Mouse (Mus musculus): ENCODE results near the gene Uri1.

Gene Uri1

GRCm38 (mm10) chr7:37918926-37919325 is 104.4 kb downstream of the Uri1 start:
- DNase-seq (ENCODE audit: low spot score): no peak

GRCm38 (mm10) chr7:37916762-37917439 is 106.5 kb downstream of the Uri1 start:
- no peak for DNase-seq (ENCODE audit: low spot score)

GRCm38 (mm10) chr7:37911802-37912122 is 111.6 kb downstream of the Uri1 start:
- no peak for DNase-seq (ENCODE audit: low spot score)

GRCm38 (mm10) chr7:37911114-37911801 is 112.1 kb downstream of the Uri1 start:
- no peak for DNase-seq (ENCODE audit: low spot score)

GRCm38 (mm10) chr7:37910161-37910560 is 113.2 kb downstream of the Uri1 start:
- DNase-seq (ENCODE audit: low spot score): no peak
